Mouse (Mus musculus) embryonic facial prominence, embryonic 15.5 days (tissue): ENCODE results near the gene Cela2a. TPM values are rescaled to one million over a fixed set of nuclear protein-coding genes. Genes with fewer than 3 reads are reported as not detected.

ENCODE experiments used
- ATAC-seq: fragments of 200-750 bp; cut with Nextera tagmentation; 2 replicates; pipeline ENCODE4 v1.8.0; 2017; ENCODE audit warnings: low read depth, moderate TSS enrichment; ENCODE audit not compliant: insufficient number of reproducible peaks, low FRiP score, low TSS enrichment
- H3K27ac ChIP-seq: fragments of 300-500 bp; sonication (generic); replicated peaks from 2 replicates; pipeline ENCODE4 v1.5.1; 2015; ENCODE audit warnings: mild to moderate bottlenecking, inconsistent platforms
- H3K27me3 ChIP-seq: fragments of 300-500 bp; sonication (generic); 2 replicates; pipeline ENCODE4 v1.6.1; 2015; ENCODE audit warnings: inconsistent platforms
- H3K36me3 ChIP-seq: fragments of 300-500 bp; sonication (generic); 2 replicates; pipeline ENCODE4 v1.6.1; 2015; ENCODE audit warnings: mild to moderate bottlenecking, inconsistent platforms
- H3K4me1 ChIP-seq: fragments of 300-500 bp; sonication (generic); 2 replicates; pipeline ENCODE4 v1.6.1; 2015; ENCODE audit warnings: inconsistent platforms
- H3K4me2 ChIP-seq: fragments of 300-500 bp; sonication (generic); replicated peaks from 2 replicates; pipeline ENCODE4 v1.6.1; 2015; ENCODE audit warnings: mild to moderate bottlenecking, inconsistent platforms
- H3K4me3 ChIP-seq: fragments of 300-500 bp; sonication (generic); replicated peaks from 2 replicates; pipeline ENCODE4 v1.5.1; 2015; ENCODE audit warnings: mild to moderate bottlenecking, inconsistent platforms
- H3K9ac ChIP-seq: fragments of 300-500 bp; sonication (generic); 2 replicates; pipeline ENCODE4 v1.6.1; 2015; ENCODE audit warnings: inconsistent platforms
- H3K9me3 ChIP-seq: fragments of 300-500 bp; sonication (generic); replicated peaks from 2 replicates; pipeline ENCODE4 v1.6.1; 2016; ENCODE audit warnings: inconsistent platforms
- WGBS: fragments of 180-500 bp; shearing (Covaris S2); methylation state at CpG from one replicate; pipeline ENCODE4 v1.1.7; 2015; 5-methylcytosine and 5-hydroxymethylcytosine counted together
- polyA plus RNA-seq: library from polyadenylated mRNA; unstranded; fragments of >200 nt; fragmentation: Nextera tagmentation; extraction: Ambion mirVana; gene quantifications from 2 replicates; pipeline ENCODE4 v1.2.1, GENCODE M21; 2015

Gene Cela2a
- polyA plus RNA-seq, result not detected in 2 replicates

DNA sequence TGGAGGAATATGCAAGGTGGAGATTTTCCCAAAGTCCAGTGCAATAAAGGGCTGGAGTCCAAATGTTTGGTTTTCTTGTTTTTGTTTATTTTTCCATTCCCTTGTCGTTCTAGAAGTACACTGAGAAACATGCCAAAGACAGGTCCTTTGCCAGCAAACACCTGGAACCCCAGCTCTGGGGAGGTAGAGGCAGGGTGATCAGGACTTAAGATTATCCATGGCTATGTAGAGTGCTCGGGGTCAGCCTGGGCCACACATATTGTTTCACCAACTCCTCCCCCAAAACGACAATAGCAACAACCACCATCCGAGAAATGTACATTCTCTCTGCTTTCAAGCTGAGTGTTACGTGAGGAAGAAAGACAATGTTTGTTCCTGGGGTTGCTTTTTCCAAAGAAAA, at the start of gene Cela2a:
TSS of gene Cela2a (minus strand) at position 101 of the 400 bp plus-strand sequence.
- ATAC-seq, result no peak
- Histone ChIP-seq H3K36me3 (no peaks in the 10 kb centered on the region), H3K4me3 (no peak within 1 kb of the TSS), H3K4me2 (no peak within 1 kb of the TSS), H3K9ac (no peak within 1 kb of the TSS), H3K9me3 (no peaks in the 10 kb centered on the region), H3K27ac (no peak within 1 kb of the TSS), H3K4me1 (0 out of 2 replicates have a peak, but pooled peaks cover 3% of the 10 kb centered on the region), H3K27me3 (no peaks in the 10 kb centered on the region)
- 57% methylated on average over 5 of the region's 5 CpGs for WGBS

DNA sequence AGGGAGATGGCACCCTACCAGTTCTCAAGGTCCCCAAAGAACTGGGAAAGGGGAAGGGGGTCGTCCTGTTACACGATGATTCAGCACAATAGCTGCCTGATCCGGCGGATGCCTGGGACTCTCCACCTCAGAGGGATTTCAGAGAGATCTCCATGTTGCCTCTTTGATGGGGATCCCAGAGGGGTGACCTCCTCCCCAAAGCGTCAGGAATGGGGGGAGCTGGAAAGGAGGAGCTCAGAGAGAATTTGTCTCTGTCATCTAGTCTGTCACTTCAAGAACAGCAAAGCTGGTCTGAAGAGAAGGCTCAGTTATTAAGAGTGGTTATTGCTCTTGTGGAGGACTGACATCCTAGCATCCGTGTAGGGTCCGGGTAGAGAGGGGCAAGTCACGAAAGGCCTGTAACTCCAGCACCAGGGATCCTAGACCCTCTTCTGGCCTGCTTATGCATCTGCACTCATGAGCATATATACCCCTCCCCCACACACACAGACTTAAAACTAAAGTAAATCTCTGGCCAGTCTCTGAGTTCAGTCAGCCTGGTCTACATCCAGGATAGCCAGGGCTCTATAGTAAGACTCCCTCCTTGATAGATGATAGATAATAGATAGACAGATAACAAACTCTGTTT, 49.6 kb upstream of the Cela2a start:
- no peak overlapping the region for H3K27ac ChIP-seq
- 15% methylated on average over 8 of the region's 8 CpGs for WGBS
- no peak for ATAC-seq

DNA sequence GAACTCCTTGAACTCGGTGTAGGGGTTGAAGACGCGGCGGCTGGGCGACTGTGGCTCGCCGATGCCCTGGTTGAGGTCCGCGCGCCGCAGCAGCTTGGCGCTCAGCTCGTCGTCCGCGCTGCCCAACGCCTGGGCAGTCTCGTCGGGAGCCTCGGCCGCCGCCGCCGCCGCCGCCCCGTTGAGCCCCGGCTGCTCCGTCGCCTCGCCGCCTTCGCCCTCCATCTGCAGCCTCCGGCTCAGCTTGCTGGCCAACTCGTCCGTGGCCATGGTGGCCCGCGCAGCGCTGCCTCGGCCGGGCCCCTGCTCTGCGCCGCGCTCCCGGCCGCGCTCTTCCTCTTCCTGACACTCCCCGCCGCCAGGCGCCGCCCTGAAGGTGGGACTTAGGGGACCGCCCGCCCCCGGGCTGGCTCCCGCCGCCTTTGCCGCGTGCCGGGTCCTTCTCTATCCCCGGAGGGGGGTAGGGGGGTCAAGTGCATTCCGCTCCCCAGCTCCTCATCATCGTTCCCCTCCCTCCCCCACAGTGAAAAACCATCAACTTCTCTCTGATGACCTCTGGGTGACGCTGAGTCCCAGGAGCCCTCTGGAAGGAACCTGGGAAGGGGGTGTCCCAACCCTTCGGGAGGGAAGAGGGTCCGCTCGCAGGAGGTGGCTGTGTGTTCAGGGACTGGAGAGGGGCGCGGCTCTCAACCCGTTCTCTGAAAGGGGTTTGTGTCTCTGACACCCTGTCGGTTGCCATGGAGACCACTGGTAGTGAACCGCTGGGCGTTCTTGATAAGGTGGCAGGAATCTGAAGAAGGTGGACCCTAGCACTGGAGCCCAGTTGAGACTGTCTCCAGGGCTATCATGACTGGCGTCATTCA, 48.9 kb upstream of the Cela2a start, which contains the start of gene Efhd2:
TSS of gene Efhd2 (minus strand) at position 320 of the 860 bp plus-strand sequence.
- H3K27ac ChIP-seq, result no peak within 1 kb of the TSS
- H3K4me2 ChIP-seq, result peak within 1 kb of the TSS; percentile 95
- peaks cover 11% of the 10 kb centered on the region for H3K27me3 ChIP-seq
- H3K9me3 ChIP-seq, result no peaks in the 10 kb centered on the region
- peaks cover 40% of the 10 kb centered on the region for H3K4me1 ChIP-seq
- ATAC-seq, result peak; percentile 89
- WGBS, result under 1% methylated on average over 73 of the region's 73 CpGs
- peak within 1 kb of the TSS; percentile 74 for H3K9ac ChIP-seq
- peak within 1 kb of the TSS; percentile 71 for H3K4me3 ChIP-seq
- H3K36me3 ChIP-seq, result no peaks in the 10 kb centered on the region

More for the DNA sequence above, 49.6 kb upstream of the Cela2a start:
- Histone ChIP-seq H3K4me2 (peak overlapping the region; percentile 95), H3K9me3 (no peaks in the 10 kb centered on the region), H3K4me1 (peaks cover 40% of the 10 kb centered on the region), H3K36me3 (no peaks in the 10 kb centered on the region), H3K27me3 (peaks cover 11% of the 10 kb centered on the region), H3K9ac (no peak overlapping the region), H3K4me3 (peak overlapping the region; percentile 71)

DNA sequence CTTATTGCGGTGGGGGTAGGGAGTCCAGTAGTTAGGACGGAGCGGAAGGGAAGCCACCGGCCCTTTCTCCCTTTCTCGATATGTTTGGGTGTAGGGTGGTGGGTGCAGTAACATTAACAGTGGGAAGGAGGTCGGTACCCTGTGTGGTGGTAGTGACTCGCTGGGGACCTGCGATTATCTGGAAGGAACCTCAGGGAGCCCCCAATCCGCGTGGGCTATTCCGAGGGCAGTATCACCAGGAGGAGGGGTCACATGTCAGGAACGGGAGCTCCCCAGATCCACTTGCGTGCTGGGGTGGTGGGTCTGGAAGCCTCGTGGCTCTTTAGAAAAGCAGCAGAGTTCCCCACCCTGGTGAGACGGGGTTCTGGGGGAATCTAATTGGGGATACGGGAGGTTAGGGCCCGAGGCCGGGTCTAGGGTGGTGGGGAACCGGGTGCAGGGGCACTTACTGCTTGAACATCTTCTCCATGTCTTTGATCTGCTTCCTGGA, 48.2 kb upstream of the Cela2a start:
- H3K27me3 ChIP-seq, result peaks cover 11% of the 10 kb centered on the region
- no peaks in the 10 kb centered on the region for H3K36me3 ChIP-seq
- 2% methylated on average over 19 of the region's 19 CpGs for WGBS
- peak; percentile 27; the same call in 1 of the 2 replicates for ATAC-seq
- H3K27ac ChIP-seq, result no peak overlapping the region
- H3K9me3 ChIP-seq, result no peaks in the 10 kb centered on the region
- peaks cover 46% of the 10 kb centered on the region for H3K4me1 ChIP-seq
- H3K9ac ChIP-seq, result peak overlapping the region; percentile 74
- peak overlapping the region; percentile 71 for H3K4me3 ChIP-seq
- peak overlapping the region; percentile 95 for H3K4me2 ChIP-seq

DNA sequence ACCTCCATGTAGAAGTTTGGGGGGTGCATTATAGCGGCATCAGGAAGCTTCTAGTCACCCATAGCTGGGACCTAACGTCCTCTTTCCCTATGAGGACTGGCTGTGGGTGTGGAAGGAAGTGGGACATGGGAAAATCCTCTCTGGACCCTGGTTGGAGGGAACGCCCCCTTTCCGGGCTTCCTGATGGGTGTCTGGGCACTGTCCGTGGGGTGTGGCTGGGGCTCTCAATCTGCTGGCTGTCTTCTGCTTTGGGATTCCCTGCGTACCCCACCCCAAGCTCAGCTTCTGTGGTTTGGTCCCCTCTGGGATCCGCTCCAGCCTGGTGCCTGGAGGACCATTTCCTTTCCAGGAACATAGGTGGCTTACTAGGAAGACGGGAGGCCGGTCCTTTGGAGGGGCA, 47.0 kb upstream of the Cela2a start:
- no peaks in the 10 kb centered on the region for H3K9me3 ChIP-seq
- no peak for ATAC-seq
- peaks cover 11% of the 10 kb centered on the region for H3K27me3 ChIP-seq
- H3K4me2 ChIP-seq, result peak overlapping the region; percentile 95
- H3K36me3 ChIP-seq, result no peaks in the 10 kb centered on the region
- WGBS, result 71% methylated on average over 9 of the region's 9 CpGs
- H3K4me1 ChIP-seq, result peaks cover 49% of the 10 kb centered on the region
- no peak overlapping the region for H3K27ac ChIP-seq
- H3K9ac ChIP-seq, result no peak overlapping the region; the same call in 1 of the 2 replicates
- peak overlapping the region; percentile 71 for H3K4me3 ChIP-seq

DNA sequence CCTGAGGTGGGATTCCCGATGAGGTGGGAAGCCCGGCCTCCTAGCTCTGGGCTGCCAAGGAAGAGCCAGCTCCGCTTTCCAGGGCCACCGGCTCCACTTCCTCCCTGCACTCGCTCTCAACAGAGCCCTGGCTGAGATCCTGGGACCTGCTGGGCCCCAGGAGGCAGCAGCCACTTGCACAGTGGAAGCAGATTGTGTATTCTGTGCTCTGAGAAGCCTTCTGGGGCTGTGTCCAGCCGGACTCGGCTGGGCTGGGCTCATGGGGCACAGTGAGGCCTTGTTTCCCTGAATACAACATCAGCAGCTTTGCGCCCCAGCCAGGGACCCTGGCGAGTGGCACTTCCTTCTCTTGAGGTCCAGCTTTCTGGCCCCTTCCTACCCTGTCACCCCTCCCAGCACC, 45.9 kb upstream of the Cela2a start:
- H3K36me3 ChIP-seq, result no peaks in the 10 kb centered on the region
- ATAC-seq, result no peak
- H3K27me3 ChIP-seq, result peaks cover 11% of the 10 kb centered on the region
- WGBS, result 54% methylated on average over 9 of the region's 9 CpGs
- H3K4me3 ChIP-seq, result peak overlapping the region; percentile 5; the same call in 1 of the 2 replicates
- H3K9me3 ChIP-seq, result no peaks in the 10 kb centered on the region
- no peak overlapping the region for H3K9ac ChIP-seq
- peak overlapping the region; percentile 95; the same call in 1 of the 2 replicates for H3K4me2 ChIP-seq
- H3K27ac ChIP-seq, result peak overlapping the region; percentile 63
- peaks cover 60% of the 10 kb centered on the region for H3K4me1 ChIP-seq

DNA sequence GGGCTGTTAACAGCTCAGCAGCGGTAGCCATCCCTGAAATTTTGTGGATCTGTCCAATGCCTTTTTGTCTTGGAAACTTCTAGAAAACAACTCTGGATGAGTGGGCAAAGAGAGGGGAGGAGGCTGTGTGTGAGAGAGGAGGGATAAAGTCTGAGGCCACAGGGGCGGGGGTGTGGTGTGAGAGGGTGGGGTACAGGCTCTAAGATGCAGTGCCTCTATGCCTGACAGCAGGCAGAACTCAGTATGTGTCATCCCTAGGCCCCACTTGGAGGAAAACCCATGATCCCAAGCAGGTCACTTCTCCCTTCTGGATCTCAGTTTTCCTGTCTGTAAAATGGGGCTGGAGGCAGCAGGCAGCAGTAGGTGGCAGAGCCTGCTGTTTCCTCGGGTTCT, 45.4 kb upstream of the Cela2a start:
- 0 out of 2 replicates have a peak overlapping the region, but pooled peaks have one; percentile 95 for H3K4me2 ChIP-seq
- no peaks in the 10 kb centered on the region for H3K36me3 ChIP-seq
- H3K9ac ChIP-seq, result no peak overlapping the region
- no peak for ATAC-seq
- 83% methylated on average over 3 of the region's 3 CpGs for WGBS
- peak overlapping the region; percentile 63; the same call in 1 of the 2 replicates for H3K27ac ChIP-seq
- no peaks in the 10 kb centered on the region for H3K9me3 ChIP-seq
- H3K27me3 ChIP-seq, result peaks cover 9% of the 10 kb centered on the region
- no peak overlapping the region for H3K4me3 ChIP-seq
- peaks cover 66% of the 10 kb centered on the region for H3K4me1 ChIP-seq

DNA sequence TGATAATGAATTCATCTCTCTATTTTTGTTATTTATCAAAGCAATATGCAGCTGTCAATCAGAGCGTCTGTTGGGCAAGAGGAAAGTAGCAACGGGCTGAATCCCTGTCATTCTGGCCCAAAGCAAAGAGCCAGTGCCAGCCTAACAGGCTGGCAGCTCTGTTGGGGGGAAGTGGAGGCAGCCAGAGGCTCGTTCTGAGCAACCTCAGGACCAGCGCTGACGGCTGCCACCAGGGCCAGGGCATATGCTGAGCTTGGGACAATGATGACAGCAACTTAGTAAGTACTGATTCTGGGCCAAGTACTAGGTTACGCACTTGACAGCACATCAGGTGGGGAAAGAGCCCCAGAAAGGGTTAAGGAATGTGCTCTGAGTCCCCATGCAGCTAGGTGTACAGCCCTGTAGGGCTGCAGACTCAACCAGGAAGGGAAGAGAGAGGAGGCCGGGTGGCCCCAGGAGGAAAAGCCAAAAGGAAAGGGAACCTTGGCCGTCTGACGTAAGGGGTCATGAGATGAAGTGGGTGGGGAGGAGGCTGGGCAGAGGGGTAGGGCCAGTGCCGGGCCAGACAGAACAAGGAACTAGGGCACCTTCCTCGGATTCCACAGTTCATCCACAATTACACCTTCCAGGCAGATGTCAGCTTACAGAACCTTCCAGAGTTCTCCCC, 44.8 kb upstream of the Cela2a start:
- ATAC-seq, result no peak

DNA sequence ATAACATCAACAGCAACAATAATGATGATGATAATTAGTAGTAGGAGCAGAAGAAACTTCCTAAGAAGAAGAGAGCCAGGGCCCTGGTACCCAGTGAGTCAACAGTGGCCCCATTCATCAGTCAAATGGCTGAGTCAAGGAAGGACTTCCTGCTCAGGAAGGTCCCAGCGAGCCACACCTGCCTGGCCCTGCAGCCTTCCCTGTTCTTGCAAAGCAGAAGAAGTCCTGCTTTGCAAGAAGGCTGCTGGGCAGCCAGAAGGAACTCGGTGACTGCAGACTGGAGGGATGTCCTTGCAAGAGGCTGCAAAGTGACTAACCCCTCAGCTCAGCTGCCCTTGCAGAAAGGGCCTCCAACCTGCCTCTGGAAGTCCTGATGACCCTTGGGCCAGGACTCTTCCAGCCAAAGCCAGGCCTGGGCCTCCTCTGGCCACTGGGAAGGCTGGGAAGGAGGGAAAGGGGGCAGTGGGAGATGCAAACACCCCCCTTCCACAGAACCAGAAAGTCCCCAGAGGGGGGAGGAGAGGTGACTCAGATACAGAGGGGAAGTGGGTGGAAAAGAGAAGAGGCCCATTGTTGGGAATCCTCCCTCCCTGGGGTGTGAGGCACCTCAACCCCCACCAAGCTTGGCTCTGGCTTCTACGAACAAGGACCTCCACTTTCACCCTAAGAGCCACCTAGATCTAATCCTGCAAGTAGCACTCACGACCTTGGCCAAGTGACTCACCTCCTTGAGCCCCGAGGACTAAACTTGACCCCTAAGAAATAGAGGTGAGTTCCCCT, 43.7 kb upstream of the Cela2a start:
- Histone ChIP-seq H3K4me2 (no peak overlapping the region), H3K27me3 (no peaks in the 10 kb centered on the region), H3K9me3 (no peaks in the 10 kb centered on the region), H3K4me3 (no peak overlapping the region), H3K36me3 (no peaks in the 10 kb centered on the region), H3K9ac (no peak overlapping the region), H3K27ac (no peak overlapping the region), H3K4me1 (peaks cover 59% of the 10 kb centered on the region)
- no peak for ATAC-seq
- 66% methylated on average over 5 of the region's 5 CpGs for WGBS

More for the DNA sequence above, 44.8 kb upstream of the Cela2a start:
- Histone ChIP-seq H3K27ac (0 out of 2 replicates have a peak overlapping the region, but pooled peaks have one; percentile 28), H3K4me3 (no peak overlapping the region), H3K9me3 (no peaks in the 10 kb centered on the region), H3K27me3 (peaks cover 6% of the 10 kb centered on the region), H3K4me2 (no peak overlapping the region), H3K4me1 (peaks cover 67% of the 10 kb centered on the region), H3K9ac (no peak overlapping the region), H3K36me3 (no peaks in the 10 kb centered on the region)
- WGBS, result 60% methylated on average over 11 of the region's 11 CpGs

DNA sequence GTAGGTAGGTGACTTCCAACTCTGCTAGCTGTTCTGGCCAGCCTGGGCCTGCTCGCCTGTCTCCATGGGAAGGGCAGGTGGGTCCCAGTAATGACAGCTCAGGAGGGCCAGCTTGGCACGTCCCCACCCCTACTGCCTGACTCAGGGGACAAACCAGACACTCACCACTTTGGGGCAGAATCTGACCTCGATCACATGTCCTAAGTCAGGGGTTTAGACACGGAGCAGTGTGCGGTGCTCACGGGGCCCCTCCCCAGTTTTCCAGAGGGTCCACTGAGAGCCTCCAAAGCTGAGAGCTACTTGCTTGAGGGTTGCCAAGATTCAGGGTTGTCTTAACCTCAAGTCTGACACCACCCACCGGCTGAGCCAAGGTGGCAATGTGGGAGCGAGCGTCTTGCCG, 42.1 kb upstream of the Cela2a start:
- no peaks in the 10 kb centered on the region for H3K36me3 ChIP-seq
- no peak overlapping the region for H3K4me2 ChIP-seq
- H3K27ac ChIP-seq, result peak overlapping the region; percentile 59; the same call in 1 of the 2 replicates
- H3K27me3 ChIP-seq, result no peaks in the 10 kb centered on the region
- no peak overlapping the region for H3K4me3 ChIP-seq
- no peak for ATAC-seq
- H3K4me1 ChIP-seq, result peaks cover 45% of the 10 kb centered on the region
- no peak overlapping the region for H3K9ac ChIP-seq
- WGBS, result 72% methylated on average over 10 of the region's 10 CpGs
- H3K9me3 ChIP-seq, result no peaks in the 10 kb centered on the region
